Mouse (Mus musculus): ENCODE measurements around the gene Vipr1. TPM values are rescaled to one million over a fixed set of nuclear protein-coding genes. Genes with fewer than 3 reads are reported as not detected.

Gene Vipr1
- polyA plus RNA-seq, 1 experiment: not detected

- H3K4me1 ChIP-seq (ENCODE audit: control insufficient read depth, insufficient read depth, low read length): peaks cover 20% of the 10 kb centered on the region
- 89% methylated on average over 3 of the region's 3 CpGs for WGBS
- no peak overlapping the region for H3K27ac ChIP-seq (ENCODE audit: insufficient read depth, low read depth, low read length)
- no peak overlapping the region for H3K4me3 ChIP-seq (ENCODE audit: insufficient read depth, low read depth, low read length)
- no peak for TF ChIP-seq CTCF (IDR thresholded peaks at IDR 0.05; ENCODE audit: insufficient read depth, low read depth, low read length)
- TF ChIP-seq POLR2A (IDR thresholded peaks at IDR 0.05; ENCODE audit: insufficient read depth, low read depth, low read length): no peak
Measured at GRCm38 (mm10) chr9:121644855-121645254, 2.3 kb downstream of the Vipr1 start.

- WGBS: 86% methylated on average over 7 of the region's 7 CpGs
- no peak overlapping the region for H3K27ac ChIP-seq (ENCODE audit: insufficient read depth, low read depth, low read length)
- H3K4me1 ChIP-seq (ENCODE audit: control insufficient read depth, insufficient read depth, low read length): peaks cover 9% of the 10 kb centered on the region
- TF ChIP-seq POLR2A (IDR thresholded peaks at IDR 0.05; ENCODE audit: insufficient read depth, low read depth, low read length) (no peak), CTCF (IDR thresholded peaks at IDR 0.05; ENCODE audit: insufficient read depth, low read depth, low read length) (no peak)
- no peak overlapping the region for H3K4me3 ChIP-seq (ENCODE audit: insufficient read depth, low read depth, low read length)
Measured at GRCm38 (mm10) chr9:121647026-121647425, 4.5 kb downstream of the Vipr1 start.

DNA sequence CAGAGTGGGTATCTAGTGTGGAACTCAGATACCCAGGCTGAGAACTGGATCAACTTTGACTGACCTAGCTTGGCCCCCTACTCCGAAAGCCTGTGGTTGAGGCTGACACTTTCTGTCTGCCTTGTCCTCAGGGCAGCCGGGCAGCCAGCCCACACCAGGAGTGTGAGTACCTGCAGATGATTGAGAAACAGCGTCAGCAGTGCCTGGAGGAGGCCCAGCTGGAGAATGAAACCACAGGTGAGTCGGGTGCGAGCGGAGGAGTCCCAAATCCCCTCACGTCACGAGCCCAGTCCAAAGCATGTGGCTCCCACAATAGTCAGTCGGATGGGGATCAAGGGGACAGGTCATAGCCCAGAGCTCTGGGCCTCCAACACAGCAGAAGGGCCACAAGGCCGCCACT, 11.2 kb downstream of the Vipr1 start:
- no peak overlapping the region for H3K4me3 ChIP-seq (ENCODE audit: insufficient read depth, low read depth, low read length)
- H3K27ac ChIP-seq (ENCODE audit: insufficient read depth, low read depth, low read length): no peak overlapping the region
- 96% methylated on average over 10 of the region's 10 CpGs for WGBS
- TF ChIP-seq POLR2A (IDR thresholded peaks at IDR 0.05; ENCODE audit: insufficient read depth, low read depth, low read length): no peak
- peaks cover 6% of the 10 kb centered on the region; the same call in 1 of the 2 replicates for H3K4me1 ChIP-seq (ENCODE audit: control insufficient read depth, insufficient read depth, low read length)

DNA sequence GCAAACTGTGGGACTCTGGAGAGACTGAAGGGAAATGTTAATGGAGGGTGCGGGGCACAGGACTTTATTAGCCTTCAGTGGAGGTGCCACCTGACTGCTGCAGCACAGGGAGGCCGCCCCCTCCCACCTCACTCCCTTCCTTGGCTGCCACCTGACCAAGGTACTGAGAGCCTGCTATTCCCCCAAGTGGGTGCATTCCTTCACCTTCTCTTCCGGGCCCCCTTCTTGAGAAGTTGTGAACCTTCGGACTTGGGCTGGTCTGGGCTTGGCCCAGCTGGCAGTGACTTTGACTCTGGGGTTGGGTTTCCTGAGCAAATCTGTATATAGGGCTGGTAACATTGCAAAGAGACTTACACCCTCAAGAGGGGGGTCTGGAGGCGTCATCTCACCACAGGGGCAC, 13.8 kb downstream of the Vipr1 start:
- 80% methylated on average over 5 of the region's 5 CpGs for WGBS
- Histone ChIP-seq H3K4me1 (ENCODE audit: control insufficient read depth, insufficient read depth, low read length) (peaks cover 6% of the 10 kb centered on the region; the same call in 1 of the 2 replicates), H3K27ac (ENCODE audit: insufficient read depth, low read depth, low read length) (no peak overlapping the region), H3K4me3 (ENCODE audit: insufficient read depth, low read depth, low read length) (no peak overlapping the region)
- no peak for TF ChIP-seq CTCF (IDR thresholded peaks at IDR 0.05; ENCODE audit: insufficient read depth, low read depth, low read length)
- TF ChIP-seq POLR2A (IDR thresholded peaks at IDR 0.05; ENCODE audit: insufficient read depth, low read depth, low read length): no peak

DNA sequence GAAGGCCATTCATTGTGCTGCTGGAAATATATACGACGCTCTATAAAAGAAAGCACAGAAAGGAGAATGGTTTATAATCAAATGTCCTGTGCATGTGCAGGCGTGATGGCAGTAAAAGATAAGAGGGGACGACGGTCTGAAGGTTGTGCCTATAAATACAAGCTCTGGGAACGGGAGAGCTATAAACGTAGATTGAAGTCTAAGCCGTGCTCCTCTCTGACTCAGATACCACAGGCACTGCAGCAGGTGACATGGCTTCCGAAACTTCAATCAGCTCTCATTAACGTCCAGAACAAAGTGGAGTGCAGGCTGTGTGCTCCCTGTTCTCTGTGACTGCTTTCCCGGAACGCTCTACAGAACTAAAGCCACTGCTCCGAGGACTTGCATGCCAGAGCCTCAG, 14.6 kb downstream of the Vipr1 start:
- TF ChIP-seq CTCF (IDR thresholded peaks at IDR 0.05; ENCODE audit: insufficient read depth, low read depth, low read length) (no peak), POLR2A (IDR thresholded peaks at IDR 0.05; ENCODE audit: insufficient read depth, low read depth, low read length) (no peak)
- Histone ChIP-seq H3K27ac (ENCODE audit: insufficient read depth, low read depth, low read length) (no peak overlapping the region), H3K4me1 (ENCODE audit: control insufficient read depth, insufficient read depth, low read length) (peaks cover 6% of the 10 kb centered on the region; the same call in 1 of the 2 replicates), H3K4me3 (ENCODE audit: insufficient read depth, low read depth, low read length) (no peak overlapping the region)
- WGBS: 53% methylated on average over 13 of the region's 13 CpGs

- Histone ChIP-seq H3K4me1 (ENCODE audit: control insufficient read depth, insufficient read depth, low read length) (peaks cover 6% of the 10 kb centered on the region; the same call in 1 of the 2 replicates), H3K4me3 (ENCODE audit: insufficient read depth, low read depth, low read length) (no peak overlapping the region), H3K27ac (ENCODE audit: insufficient read depth, low read depth, low read length) (no peak overlapping the region)
- 94% methylated on average over 7 of the region's 7 CpGs for WGBS
- TF ChIP-seq CTCF (IDR thresholded peaks at IDR 0.05; ENCODE audit: insufficient read depth, low read depth, low read length): no peak
- no peak for TF ChIP-seq POLR2A (IDR thresholded peaks at IDR 0.05; ENCODE audit: insufficient read depth, low read depth, low read length)
Measured at GRCm38 (mm10) chr9:121658248-121658647, 15.7 kb downstream of the Vipr1 start.

DNA sequence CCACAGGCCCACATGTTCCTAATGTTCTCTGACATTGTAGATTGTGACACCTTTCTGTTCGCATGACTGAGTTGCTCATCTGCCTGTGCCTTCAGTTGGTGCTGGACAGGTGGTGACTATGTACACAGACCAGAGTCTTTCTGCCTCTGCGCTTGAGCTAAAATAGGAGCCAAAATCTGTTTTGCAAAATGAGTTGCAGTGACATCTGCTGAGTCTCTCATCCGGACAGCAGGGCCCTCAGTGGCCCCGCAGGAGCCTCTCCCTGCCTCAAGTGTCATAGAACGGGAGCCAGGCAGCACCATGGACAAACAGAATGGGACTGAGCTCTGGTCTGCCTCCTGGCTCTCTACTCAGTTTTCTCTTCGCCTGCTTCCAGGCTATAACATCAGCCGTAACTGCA, 17.3 kb downstream of the Vipr1 start:
- no peak overlapping the region for H3K4me3 ChIP-seq (ENCODE audit: insufficient read depth, low read depth, low read length)
- no peak overlapping the region for H3K27ac ChIP-seq (ENCODE audit: insufficient read depth, low read depth, low read length)
- H3K4me1 ChIP-seq (ENCODE audit: control insufficient read depth, insufficient read depth, low read length): peaks cover 6% of the 10 kb centered on the region; the same call in 1 of the 2 replicates
- 88% methylated on average over 7 of the region's 7 CpGs for WGBS
- TF ChIP-seq POLR2A (IDR thresholded peaks at IDR 0.05; ENCODE audit: insufficient read depth, low read depth, low read length) (no peak), CTCF (IDR thresholded peaks at IDR 0.05; ENCODE audit: insufficient read depth, low read depth, low read length) (no peak)

- TF ChIP-seq POLR2A (IDR thresholded peaks at IDR 0.05; ENCODE audit: insufficient read depth, low read depth, low read length): no peak
- TF ChIP-seq CTCF (IDR thresholded peaks at IDR 0.05; ENCODE audit: insufficient read depth, low read depth, low read length): no peak
- no peak overlapping the region for H3K27ac ChIP-seq (ENCODE audit: insufficient read depth, low read depth, low read length)
- no peak overlapping the region for H3K4me3 ChIP-seq (ENCODE audit: insufficient read depth, low read depth, low read length)
- H3K4me1 ChIP-seq (ENCODE audit: control insufficient read depth, insufficient read depth, low read length): no peaks in the 10 kb centered on the region; the same call in 1 of the 2 replicates
- WGBS: 85% methylated on average over 6 of the region's 6 CpGs
Measured at GRCm38 (mm10) chr9:121663467-121663866, 21.0 kb downstream of the Vipr1 start.

DNA sequence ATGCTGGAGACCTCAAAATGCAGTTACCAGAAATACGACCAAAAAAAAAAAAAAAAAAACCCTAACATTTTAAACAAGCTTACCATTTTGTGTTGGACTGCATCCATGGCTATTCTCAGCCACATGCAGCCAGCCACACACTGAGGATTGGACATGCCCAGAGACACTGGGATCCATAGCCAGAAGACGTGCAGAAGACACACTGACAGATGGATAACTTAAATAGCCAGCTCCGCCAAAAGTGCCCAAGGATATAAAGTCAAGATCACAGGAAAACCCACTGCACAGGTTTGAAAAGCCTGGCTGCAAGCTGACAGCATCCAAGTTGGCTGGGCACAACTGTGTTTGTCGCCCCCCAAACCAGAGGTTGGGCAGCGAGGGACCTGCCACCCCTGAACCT, 21.6 kb downstream of the Vipr1 start:
- no peak for TF ChIP-seq POLR2A (IDR thresholded peaks at IDR 0.05; ENCODE audit: insufficient read depth, low read depth, low read length)
- TF ChIP-seq CTCF (IDR thresholded peaks at IDR 0.05; ENCODE audit: insufficient read depth, low read depth, low read length): no peak
- H3K27ac ChIP-seq (ENCODE audit: insufficient read depth, low read depth, low read length): no peak overlapping the region
- H3K4me1 ChIP-seq (ENCODE audit: control insufficient read depth, insufficient read depth, low read length): no peaks in the 10 kb centered on the region; the same call in 1 of the 2 replicates
- WGBS: 85% methylated on average over 5 of the region's 5 CpGs
- no peak overlapping the region for H3K4me3 ChIP-seq (ENCODE audit: insufficient read depth, low read depth, low read length)
